Mouse (Mus musculus) brain, embryonic 14.5 days (tissue): ENCODE results near the gene Zfp160.

Experiments
- CTCF ChIP-seq: fragments of 200-500 bp; IDR thresholded peaks from 2 replicates; pipeline ENCODE4 v1.5.1; 2012; ENCODE audit warnings: inconsistent platforms, mild to moderate bottlenecking, moderate library complexity, borderline replicate concordance; ENCODE audit not compliant: insufficient read depth, insufficient read length; ENCODE audit errors: extremely low read depth
- POLR2A ChIP-seq: fragments of 200-500 bp; IDR thresholded peaks from 2 replicates; pipeline ENCODE4 v1.6.1; 2012; ENCODE audit warnings: mild to moderate bottlenecking, inconsistent platforms, borderline replicate concordance; ENCODE audit not compliant: poor library complexity, insufficient read depth, insufficient read length, severe bottlenecking; ENCODE audit errors: extremely low read depth

DNA sequence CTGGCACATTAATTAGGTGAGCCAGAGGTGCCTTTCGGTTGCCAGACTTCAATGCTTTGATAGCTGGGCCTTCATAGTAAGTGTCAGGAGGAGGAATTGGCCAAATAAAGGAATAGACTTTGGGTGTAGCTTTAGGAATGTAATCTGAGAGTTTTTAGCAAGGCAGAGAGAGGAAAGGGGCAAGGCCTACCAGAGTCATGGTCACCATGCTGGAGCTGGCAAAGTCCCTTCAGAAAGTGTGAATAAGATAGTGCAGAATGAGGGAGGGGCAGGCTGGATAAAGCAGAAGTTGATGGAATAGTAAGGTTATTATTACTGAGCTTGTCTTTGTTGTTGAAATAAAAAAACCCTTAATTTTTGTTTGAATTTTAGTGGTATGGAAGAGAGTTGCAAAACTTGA, 1.0 kb downstream of the Zfp160 start:
- TF ChIP-seq POLR2A (no peak), CTCF (no peak)
